Mouse (Mus musculus): ENCODE measurements around the gene U2surp.
A peak's percentile ranks its signal among the peaks of the same experiment; 100 is the strongest.
"Not testable (repeated sequence)": the region's sequence is repeated elsewhere in the genome, so short reads cannot be mapped to it uniquely, and the experiment has no call there.

U2surp gene

GRCm38 (mm10) chr9:95469011-95469576 lies 42.7 kb downstream of the U2surp start:
- DNase-seq (ENCODE audit: low spot score): not testable (repeated sequence)

DNA sequence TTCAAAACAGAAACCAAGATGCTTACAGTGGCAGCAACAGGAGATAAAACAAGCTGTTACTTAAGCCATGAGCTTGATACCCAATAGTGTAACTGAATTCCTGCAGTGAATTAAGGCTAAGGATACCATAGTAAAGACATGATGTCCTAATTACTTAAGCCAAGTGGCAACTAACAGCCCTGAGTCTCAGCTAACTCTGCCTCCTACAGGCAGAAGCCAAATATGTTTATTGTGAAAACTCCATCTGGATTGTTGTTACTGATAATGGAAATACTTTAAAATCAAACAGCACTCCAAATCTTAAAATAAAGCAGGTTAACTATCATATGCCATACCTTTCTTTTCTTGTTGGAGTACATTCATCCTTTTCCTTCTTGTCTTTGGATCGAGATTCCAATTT lies 47.8 kb downstream of the U2surp start:
- DNase-seq (ENCODE audit: low spot score): no peak

DNA sequence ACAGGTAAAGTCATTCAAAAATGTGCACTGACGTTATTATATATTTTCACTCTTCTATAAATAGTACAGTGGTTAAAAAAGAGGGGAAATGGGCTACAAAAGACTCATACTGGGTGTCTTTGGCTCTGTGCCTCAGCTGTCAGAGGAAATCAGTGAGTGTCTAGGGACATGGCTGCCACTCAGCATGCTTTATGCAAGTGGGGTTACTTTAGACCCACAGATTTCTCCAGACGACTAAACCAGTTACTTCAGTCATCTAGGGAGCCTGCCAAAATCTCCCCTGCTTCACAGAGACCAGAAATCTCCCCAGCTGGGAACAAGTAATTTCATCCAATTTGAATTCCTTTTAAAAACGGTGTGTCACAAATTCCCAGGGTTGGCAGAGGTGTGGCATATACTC lies 59.9 kb downstream of the U2surp start:
- no peak for DNase-seq (ENCODE audit: low spot score)

- no peak for DNase-seq (ENCODE audit: low spot score)
Observed at GRCm38 (mm10) chr9:95450586-95450985, 61.2 kb downstream of the U2surp start.

GRCm38 (mm10) chr9:95442321-95442731 lies 69.5 kb downstream of the U2surp start:
- DNase-seq (ENCODE audit: low spot score): peak; percentile 14

GRCm38 (mm10) chr9:95437883-95438282 lies 73.9 kb downstream of the U2surp start:
- no peak for DNase-seq (ENCODE audit: low spot score)

- no peak for DNase-seq (ENCODE audit: low spot score)
Observed at GRCm38 (mm10) chr9:95436294-95436613, 75.5 kb downstream of the U2surp start.

GRCm38 (mm10) chr9:95435506-95436293 lies 76.1 kb downstream of the U2surp start:
- DNase-seq (ENCODE audit: low spot score): no peak

- no peak for DNase-seq (ENCODE audit: low spot score)
Observed at GRCm38 (mm10) chr9:95428277-95428676, 83.5 kb downstream of the U2surp start.

GRCm38 (mm10) chr9:95413911-95414310 lies 97.9 kb downstream of the U2surp start:
- no peak for DNase-seq (ENCODE audit: low spot score)

GRCm38 (mm10) chr9:95412047-95412446 lies 99.7 kb downstream of the U2surp start:
- DNase-seq (ENCODE audit: low spot score): no peak

DNA sequence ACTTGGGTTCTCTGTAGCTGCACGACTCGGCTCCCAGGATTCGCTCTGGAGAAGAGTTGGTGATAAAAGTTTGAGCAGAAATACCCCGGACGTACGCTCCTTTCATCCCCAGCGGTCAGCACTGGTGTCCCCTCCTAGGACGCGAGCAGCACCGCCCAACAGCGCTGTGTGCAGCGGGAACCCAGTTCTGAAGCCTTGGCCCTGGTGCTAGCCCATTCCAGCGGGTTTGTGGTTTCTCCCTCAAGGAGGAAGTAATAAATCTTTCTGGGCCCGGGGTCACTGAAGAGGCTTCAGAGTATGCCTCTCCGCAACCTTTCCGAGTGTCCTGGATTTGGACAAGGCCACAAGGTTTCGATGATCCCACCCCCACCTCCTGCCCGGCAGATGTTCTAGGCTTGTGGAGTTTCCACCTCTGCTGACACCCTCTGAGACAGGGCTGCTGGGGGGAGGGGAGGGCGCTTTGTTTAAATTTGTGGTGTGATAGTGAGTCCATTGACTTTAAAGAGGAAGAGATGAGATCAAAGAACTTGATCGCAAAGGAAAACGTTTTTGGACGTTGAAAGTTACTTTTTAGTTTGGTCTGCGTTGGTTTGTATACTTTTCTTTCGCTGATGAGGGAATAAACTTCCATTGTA lies 104.1 kb downstream of the U2surp start:
- DNase-seq (ENCODE audit: low spot score): peak; percentile 48

Data from yolk sac, embryonic 10.5 days (tissue).